Mouse (Mus musculus): ENCODE data around the gene Evx2. TPM values are rescaled to one million over a fixed set of nuclear protein-coding genes. Genes with fewer than 3 reads are reported as not detected.

The Evx2 gene
- total and polyA plus RNA-seq, 2 experiments from 2014 or later = 0.55 to 4.3 TPM

DNA sequence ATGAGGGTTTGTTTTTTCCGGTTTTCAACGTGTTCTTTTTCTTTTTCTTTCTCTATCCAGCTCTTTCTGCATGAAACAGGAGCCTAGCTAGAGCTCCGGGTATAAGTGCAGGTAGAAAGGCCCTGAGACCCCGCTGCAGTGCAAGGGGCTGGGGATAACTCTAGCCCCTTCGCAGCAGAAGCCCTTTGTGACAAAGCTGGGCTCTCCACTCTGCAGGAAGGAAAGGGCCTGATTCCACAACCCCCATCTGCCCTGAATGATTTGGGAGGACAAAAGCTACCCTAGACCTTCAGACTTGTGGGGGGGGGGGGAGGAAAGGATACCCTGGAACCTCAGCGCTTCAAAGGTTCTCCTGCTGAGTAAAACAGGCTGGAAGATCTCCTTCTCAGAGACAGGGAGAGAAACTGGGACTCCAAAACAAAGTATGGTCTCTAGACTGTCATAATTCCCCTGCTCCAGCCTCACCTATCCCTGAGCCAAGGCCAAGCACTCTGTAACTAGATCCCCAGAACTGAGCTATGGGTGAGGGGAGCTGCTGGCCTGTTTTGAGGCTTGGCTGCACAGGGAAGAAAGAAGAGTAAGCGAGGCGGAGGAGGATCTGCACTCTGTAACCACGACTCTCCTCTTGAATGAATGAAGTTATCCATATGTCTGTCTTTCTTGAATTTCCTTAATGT lies 17.2 kb upstream of the Evx2 start:
- Histone ChIP-seq H3K9ac (replicated peaks; ENCODE audit: low read length) (no peak overlapping the region), H3K4me2 (ENCODE audit: low read depth, low read length) (no peak overlapping the region), H3K27me3 (ENCODE audit: insufficient read depth, low read length) (peaks cover 98% of the 10 kb centered on the region), H3K36me3 (ENCODE audit: insufficient read depth, low read length) (no peaks in the 10 kb centered on the region), H3K27ac (no peak overlapping the region), H3K4me3 (ENCODE audit: low read length) (no peak overlapping the region), H3K4me1 (ENCODE audit: insufficient read depth, low read length) (no peaks in the 10 kb centered on the region), H3K9me3 (ENCODE audit: low read length) (no peaks in the 10 kb centered on the region)
- DNase-seq (ENCODE audit: low spot score) (no peak), ATAC-seq (no peak)
- TF ChIP-seq CTCF (IDR thresholded peaks at IDR 0.05; ENCODE audit: low read depth) = no peak
- WGBS = 2% methylated on average over 9 of the region's 9 CpGs

GRCm38 (mm10) chr2:74675666-74676282 lies 16.4 kb upstream of the Evx2 start:
- no peak for DNase-seq (ENCODE audit: low spot score)
- Histone ChIP-seq H3K4me2 (ENCODE audit: low read depth, low read length) (no peak overlapping the region), H3K36me3 (ENCODE audit: insufficient read depth, low read length) (no peaks in the 10 kb centered on the region), H3K27ac (no peak overlapping the region), H3K27me3 (ENCODE audit: insufficient read depth, low read length) (peaks cover 98% of the 10 kb centered on the region), H3K4me3 (ENCODE audit: low read length) (no peak overlapping the region), H3K9me3 (ENCODE audit: low read length) (no peaks in the 10 kb centered on the region), H3K4me1 (ENCODE audit: insufficient read depth, low read length) (no peaks in the 10 kb centered on the region), H3K9ac (replicated peaks; ENCODE audit: low read length) (no peak overlapping the region)
- ATAC-seq = no peak
- no peak for TF ChIP-seq CTCF (IDR thresholded peaks at IDR 0.05; ENCODE audit: low read depth)
- WGBS = 2% methylated on average over 24 of the region's 24 CpGs

- no peak for DNase-seq (ENCODE audit: low spot score)
- Histone ChIP-seq H3K36me3 (ENCODE audit: insufficient read depth, low read length) (no peaks in the 10 kb centered on the region), H3K4me1 (ENCODE audit: insufficient read depth, low read length) (no peaks in the 10 kb centered on the region), H3K9ac (replicated peaks; ENCODE audit: low read length) (no peak within 1 kb of the TSS), H3K9me3 (ENCODE audit: low read length) (no peaks in the 10 kb centered on the region), H3K27ac (no peak within 1 kb of the TSS), H3K4me2 (ENCODE audit: low read depth, low read length) (no peak within 1 kb of the TSS), H3K27me3 (ENCODE audit: insufficient read depth, low read length) (peaks cover 99% of the 10 kb centered on the region), H3K4me3 (ENCODE audit: low read length) (no peak within 1 kb of the TSS)
- no peak for ATAC-seq
- 2% methylated on average over 47 of the region's 47 CpGs for WGBS
- TF ChIP-seq CTCF (IDR thresholded peaks at IDR 0.05; ENCODE audit: low read depth) = no peak
These were observed 15.7 kb upstream of the Evx2 start, which contains the start of gene Hoxd12 for GRCm38 (mm10) chr2:74674881-74675665. TSS of gene Hoxd12 (plus strand) at chr2:74675013.

GRCm38 (mm10) chr2:74673835-74674425 lies 14.6 kb upstream of the Evx2 start:
- DNase-seq (ENCODE audit: low spot score) (no peak), ATAC-seq (no peak)
- Histone ChIP-seq H3K36me3 (ENCODE audit: insufficient read depth, low read length) (no peaks in the 10 kb centered on the region), H3K27ac (no peak overlapping the region), H3K9ac (replicated peaks; ENCODE audit: low read length) (no peak overlapping the region), H3K27me3 (ENCODE audit: insufficient read depth, low read length) (peaks cover 99% of the 10 kb centered on the region), H3K4me2 (ENCODE audit: low read depth, low read length) (no peak overlapping the region), H3K4me1 (ENCODE audit: insufficient read depth, low read length) (no peaks in the 10 kb centered on the region), H3K9me3 (ENCODE audit: low read length) (no peaks in the 10 kb centered on the region), H3K4me3 (ENCODE audit: low read length) (no peak overlapping the region)
- WGBS = 2% methylated on average over 24 of the region's 24 CpGs
- no peak for TF ChIP-seq CTCF (IDR thresholded peaks at IDR 0.05; ENCODE audit: low read depth)

- Histone ChIP-seq H3K4me3 (ENCODE audit: low read length) (peak overlapping the region; percentile 22), H3K4me1 (ENCODE audit: insufficient read depth, low read length) (no peaks in the 10 kb centered on the region), H3K36me3 (ENCODE audit: insufficient read depth, low read length) (no peaks in the 10 kb centered on the region), H3K4me2 (ENCODE audit: low read depth, low read length) (peak overlapping the region; percentile 49), H3K27ac (no peak overlapping the region), H3K27me3 (ENCODE audit: insufficient read depth, low read length) (peaks cover 98% of the 10 kb centered on the region), H3K9me3 (ENCODE audit: low read length) (no peaks in the 10 kb centered on the region), H3K9ac (replicated peaks; ENCODE audit: low read length) (no peak overlapping the region)
- TF ChIP-seq CTCF (IDR thresholded peaks at IDR 0.05; ENCODE audit: low read depth) = peak; percentile 83
- DNase-seq (ENCODE audit: low spot score) (peak; percentile 83), ATAC-seq (peak; percentile 50)
- 4% methylated on average over 40 of the region's 40 CpGs for WGBS
These were observed 13.4 kb upstream of the Evx2 start for GRCm38 (mm10) chr2:74672481-74673362.

DNA sequence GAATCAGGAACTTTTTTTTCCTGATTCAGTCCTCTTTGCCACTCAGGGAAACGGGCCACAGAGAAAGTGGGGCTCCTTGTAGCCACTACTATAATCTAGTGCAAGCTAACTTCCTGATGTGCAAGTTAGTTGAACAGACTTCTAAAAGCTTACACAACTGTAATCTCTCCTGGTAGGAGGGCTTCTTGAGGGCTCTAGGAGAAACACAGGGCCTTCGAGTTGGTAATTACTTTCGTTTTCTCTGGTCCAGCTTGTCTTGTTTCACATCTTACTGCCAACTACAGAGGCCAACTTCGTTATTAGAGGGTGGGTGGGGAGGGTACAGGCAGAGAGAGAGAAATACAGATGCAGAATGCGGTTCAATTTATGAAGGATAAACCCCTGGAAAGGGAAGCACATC lies 12.5 kb upstream of the Evx2 start:
- WGBS = 12% methylated on average over 5 of the region's 5 CpGs

More for the DNA sequence above, 12.5 kb upstream of the Evx2 start:
- Histone ChIP-seq H3K36me3 (ENCODE audit: insufficient read depth, low read length) (no peaks in the 10 kb centered on the region), H3K27ac (no peak overlapping the region), H3K4me2 (ENCODE audit: low read depth, low read length) (no peak overlapping the region), H3K9me3 (ENCODE audit: low read length) (no peaks in the 10 kb centered on the region), H3K4me3 (ENCODE audit: low read length) (no peak overlapping the region), H3K27me3 (ENCODE audit: insufficient read depth, low read length) (peaks cover 94% of the 10 kb centered on the region), H3K4me1 (ENCODE audit: insufficient read depth, low read length) (no peaks in the 10 kb centered on the region), H3K9ac (replicated peaks; ENCODE audit: low read length) (no peak overlapping the region)
- TF ChIP-seq CTCF (IDR thresholded peaks at IDR 0.05; ENCODE audit: low read depth) = no peak
- ATAC-seq (no peak), DNase-seq (ENCODE audit: low spot score) (no peak)
